Mouse (Mus musculus) spleen, adult 2 months (tissue): Measurements from ENCODE around the gene Tpo.

Source experiments
- CTCF ChIP-seq: fragments of 200-500 bp; IDR thresholded peaks from 2 replicates; pipeline ENCODE4 v1.5.1; 2011; ENCODE audit warnings: mild to moderate bottlenecking, inconsistent platforms; ENCODE audit not compliant: insufficient read depth, insufficient read length, insufficient replicate concordance; ENCODE audit errors: extremely low read depth
- POLR2A ChIP-seq: fragments of 200-500 bp; IDR thresholded peaks from 2 replicates; pipeline ENCODE4 v1.6.1; 2011; ENCODE audit warnings: low read depth, low read length, inconsistent platforms

DNA sequence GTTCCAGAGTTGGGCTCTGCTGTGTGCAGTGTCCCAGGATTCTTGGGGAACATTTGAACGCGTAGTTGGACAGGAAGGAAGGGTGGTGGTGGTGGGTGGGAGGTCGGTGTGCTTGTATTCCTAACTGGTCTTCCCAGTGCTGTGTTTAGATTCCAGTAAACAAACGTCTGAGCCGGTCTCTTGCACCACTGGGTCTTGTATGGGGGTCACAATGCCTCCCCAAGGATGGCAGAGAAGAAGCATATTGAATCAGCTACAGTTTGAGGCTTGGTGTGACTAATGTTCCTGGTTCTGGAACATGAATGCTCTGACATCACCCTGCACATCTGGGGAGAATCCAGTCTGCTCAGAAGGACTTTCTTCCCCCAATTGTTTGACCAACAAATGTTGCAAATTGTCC lies 101.9 kb downstream of the Tpo start:
- TF ChIP-seq CTCF (no peak), POLR2A (no peak)
